Mouse (Mus musculus) forebrain, embryonic 13.5 days (tissue): ENCODE measurements around the gene Dync1i2. TPM values are rescaled to one million over a fixed set of nuclear protein-coding genes. Genes with fewer than 3 reads are reported as not detected.

ENCODE experiments used
- ATAC-seq: fragments of 200-750 bp; cut with Nextera tagmentation; 2 replicates; pipeline ENCODE4 v1.8.0; 2017
- H3K27ac ChIP-seq: fragments of 300-500 bp; sonication (generic); 2 replicates; pipeline ENCODE4 v1.5.1; 2015; ENCODE audit warnings: inconsistent platforms, mild to moderate bottlenecking, moderate library complexity
- H3K27me3 ChIP-seq: fragments of 300-500 bp; sonication (generic); 2 replicates; pipeline ENCODE4 v1.6.1; 2015; ENCODE audit warnings: mild to moderate bottlenecking, inconsistent platforms
- H3K36me3 ChIP-seq: fragments of 300-500 bp; sonication (generic); 2 replicates; pipeline ENCODE4 v1.6.1; 2015; ENCODE audit warnings: mild to moderate bottlenecking, inconsistent platforms; ENCODE audit not compliant: poor library complexity, severe bottlenecking
- H3K4me1 ChIP-seq: fragments of 300-500 bp; sonication (generic); 2 replicates; pipeline ENCODE4 v1.6.1; 2015; ENCODE audit warnings: inconsistent platforms
- H3K4me2 ChIP-seq: fragments of 300-500 bp; sonication (generic); 2 replicates; pipeline ENCODE4 v1.6.1; 2015; ENCODE audit warnings: inconsistent platforms, mild to moderate bottlenecking, moderate library complexity
- H3K4me3 ChIP-seq: fragments of 300-500 bp; sonication (generic); 2 replicates; pipeline ENCODE4 v1.5.1; 2015; ENCODE audit warnings: mild to moderate bottlenecking, inconsistent platforms
- H3K9ac ChIP-seq: fragments of 300-500 bp; sonication (generic); 2 replicates; pipeline ENCODE4 v1.6.1; 2015; ENCODE audit warnings: mild to moderate bottlenecking, inconsistent platforms
- H3K9me3 ChIP-seq: fragments of 300-500 bp; sonication (generic); replicated peaks from 2 replicates; pipeline ENCODE4 v1.6.1; 2016; ENCODE audit warnings: inconsistent platforms
- WGBS: fragments of 180-500 bp; shearing (Covaris S2); methylation state at CpG from one replicate; pipeline ENCODE4 v1.1.7; 2015; 5-methylcytosine and 5-hydroxymethylcytosine counted together
- polyA plus RNA-seq: library from polyadenylated mRNA; unstranded; fragments of >200 nt; fragmentation: Nextera tagmentation; extraction: Ambion mirVana; gene quantifications from 2 replicates; pipeline ENCODE4 v1.2.1, GENCODE M21; 2015

Gene Dync1i2
- polyA plus RNA-seq, 1 experiment from 2014 or later: 182 TPM

DNA sequence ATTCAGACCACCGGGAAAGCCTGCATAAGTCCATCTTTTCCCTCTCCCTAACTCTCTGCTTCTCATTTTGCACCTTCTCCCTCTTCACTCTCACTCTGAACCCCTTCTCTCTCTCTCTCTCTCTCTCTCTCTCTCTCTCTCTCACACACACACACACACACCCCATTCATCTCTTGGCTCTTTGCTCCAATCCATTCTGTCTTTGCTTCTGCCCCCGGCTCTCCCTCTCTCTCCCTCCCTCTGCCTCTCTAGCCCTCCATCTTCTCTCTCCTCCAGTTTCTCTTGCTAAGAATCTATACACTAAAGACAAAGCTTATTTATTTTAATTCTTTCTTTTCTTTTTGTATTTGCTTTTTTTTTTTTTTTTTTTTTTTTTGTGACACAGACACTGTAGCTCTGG lies 98.2 kb downstream of the Dync1i2 start:
- H3K27ac ChIP-seq: no peak overlapping the region

DNA sequence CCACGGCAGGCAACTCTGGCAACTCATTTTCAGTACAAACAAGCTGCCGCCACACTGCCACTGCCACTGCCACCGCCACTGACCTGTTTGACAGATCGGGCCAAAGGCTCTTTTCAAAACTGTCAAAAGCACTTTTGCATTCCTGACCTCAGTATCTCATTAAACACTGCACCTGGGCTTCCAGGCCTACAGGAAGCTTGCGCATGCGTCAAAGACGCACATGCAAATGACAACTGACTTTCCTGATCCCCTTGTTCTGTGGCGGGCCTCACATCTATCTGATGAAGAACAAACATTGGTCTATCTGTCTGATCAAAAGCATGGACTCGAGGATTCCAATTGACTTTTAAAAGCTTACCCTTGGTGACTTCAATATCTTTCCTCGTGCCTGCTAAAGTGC lies 100.6 kb downstream of the Dync1i2 start:
- no peaks in the 10 kb centered on the region for H3K27me3 ChIP-seq
- no peak overlapping the region for H3K4me3 ChIP-seq
- WGBS: 74% methylated on average over 10 of the region's 10 CpGs
- no peak overlapping the region for H3K9ac ChIP-seq
- ATAC-seq: no peak
- peaks cover 8% of the 10 kb centered on the region for H3K4me1 ChIP-seq
- no peak overlapping the region for H3K27ac ChIP-seq
- H3K4me2 ChIP-seq: no peak overlapping the region
- no peaks in the 10 kb centered on the region for H3K9me3 ChIP-seq
- H3K36me3 ChIP-seq: peaks cover 53% of the 10 kb centered on the region

More for the DNA sequence above, 98.2 kb downstream of the Dync1i2 start:
- no peak overlapping the region for H3K9ac ChIP-seq
- H3K4me2 ChIP-seq: no peak overlapping the region
- no peaks in the 10 kb centered on the region for H3K27me3 ChIP-seq
- no peaks in the 10 kb centered on the region for H3K9me3 ChIP-seq
- no peak for ATAC-seq
- peaks cover 18% of the 10 kb centered on the region for H3K4me1 ChIP-seq
- H3K4me3 ChIP-seq: no peak overlapping the region
- 28% methylated on average over 2 of the region's 2 CpGs for WGBS
- peaks cover 57% of the 10 kb centered on the region for H3K36me3 ChIP-seq

Other genes starting within 250 kb of the Dync1i2 start
- 39.8 and 40.9 TPM in 2 replicates for gene Dcaf17, start 156.4 kb upstream of the Dync1i2 start, polyA plus RNA-seq
- 15.7 and 16.4 TPM in 2 replicates for gene Mettl8, start 156.1 kb upstream of the Dync1i2 start, polyA plus RNA-seq
- gene Cybrd1, start 93.8 kb upstream of the Dync1i2 start, polyA plus RNA-seq: 0.22 and 0.30 TPM in 2 replicates
- 63.3 and 66.5 TPM in 2 replicates for gene Slc25a12, start 156.0 kb downstream of the Dync1i2 start, polyA plus RNA-seq
- gene Hat1, start 177.3 kb downstream of the Dync1i2 start, polyA plus RNA-seq: 155 and 156 TPM in 2 replicates
- 38.1 and 46.4 TPM in 2 replicates for gene Metap1d, start 241.6 kb downstream of the Dync1i2 start, polyA plus RNA-seq